Mouse (Mus musculus) neural tube, embryonic 12.5 days (tissue): ENCODE measurements around the gene Neurl4. TPM values are rescaled to one million over a fixed set of nuclear protein-coding genes. Genes with fewer than 3 reads are reported as not detected.
"Not testable (repeated sequence)": the region's sequence is repeated elsewhere in the genome, so short reads cannot be mapped to it uniquely, and the experiment has no call there.

Experiments used
- ATAC-seq: fragments of 200-750 bp; cut with Nextera tagmentation; 2 replicates; pipeline ENCODE4 v1.8.0; 2017; ENCODE audit warnings: low read depth, mild to moderate bottlenecking, moderate TSS enrichment, moderate library complexity; ENCODE audit not compliant: low FRiP score
- H3K27ac ChIP-seq: fragments of 300-500 bp; sonication (generic); 2 replicates; pipeline ENCODE4 v1.5.1; 2016
- H3K27me3 ChIP-seq: fragments of 300-500 bp; sonication (generic); replicated peaks from 2 replicates; pipeline ENCODE4 v1.6.1; 2016; ENCODE audit warnings: mild to moderate bottlenecking
- H3K36me3 ChIP-seq: fragments of 300-500 bp; sonication (generic); 2 replicates; pipeline ENCODE4 v1.6.1; 2016; ENCODE audit warnings: mild to moderate bottlenecking
- H3K4me1 ChIP-seq: fragments of 300-500 bp; sonication (generic); 2 replicates; pipeline ENCODE4 v1.6.1; 2016
- H3K4me2 ChIP-seq: fragments of 300-500 bp; sonication (generic); replicated peaks from 2 replicates; pipeline ENCODE4 v1.6.1; 2016; ENCODE audit warnings: mild to moderate bottlenecking
- H3K4me3 ChIP-seq: fragments of 300-500 bp; sonication (generic); 2 replicates; pipeline ENCODE4 v1.5.1; 2016
- H3K9ac ChIP-seq: fragments of 300-500 bp; sonication (generic); 2 replicates; pipeline ENCODE4 v1.6.1; 2016; ENCODE audit warnings: mild to moderate bottlenecking
- H3K9me3 ChIP-seq: fragments of 300-500 bp; sonication (generic); 2 replicates; pipeline ENCODE4 v1.6.1; 2016; ENCODE audit warnings: mild to moderate bottlenecking
- WGBS: fragments of 180-500 bp; shearing (Covaris S2); methylation state at CpG from one replicate; pipeline ENCODE4 v1.1.7; 2016; 5-methylcytosine and 5-hydroxymethylcytosine counted together
- microRNA-seq: library from miRNA; unstranded; fragments of <30 nt; microRNA quantifications from one replicate; pipeline ENCODE4, GENCODE M21; 2017
- polyA plus RNA-seq: library from polyadenylated mRNA; unstranded; fragments of >200 nt; fragmentation: Nextera tagmentation; extraction: Ambion mirVana; gene quantifications from 2 replicates; pipeline ENCODE4 v1.2.1, GENCODE M21; 2016

The Neurl4 gene
- polyA plus RNA-seq, 1 experiment from 2014 or later = 19.8 TPM

- Histone ChIP-seq H3K4me2 (no peak overlapping the region), H3K9ac (no peak overlapping the region), H3K27ac (no peak overlapping the region), H3K4me1 (0 out of 2 replicates have a peak, but pooled peaks cover 2% of the 10 kb centered on the region), H3K4me3 (no peak overlapping the region), H3K9me3 (no peaks in the 10 kb centered on the region), H3K27me3 (peaks cover 7% of the 10 kb centered on the region; the same call in 1 of the 2 replicates), H3K36me3 (no peaks in the 10 kb centered on the region)
- ATAC-seq = no peak
- WGBS = 75% methylated on average over 11 of the region's 11 CpGs
These were observed 52.5 kb downstream of the Neurl4 start for GRCm38 (mm10) chr11:69953267-69953915.

GRCm38 (mm10) chr11:69955618-69956017 is 54.7 kb downstream of the Neurl4 start:
- H3K4me2 ChIP-seq, H3K4me3 ChIP-seq, H3K27me3 ChIP-seq, H3K9me3 ChIP-seq, ATAC-seq, H3K36me3 ChIP-seq, H3K9ac ChIP-seq, H3K27ac ChIP-seq, H3K4me1 ChIP-seq: not testable (repeated sequence)
- WGBS = 81% methylated on average over 4 of the region's 4 CpGs

- no peak for ATAC-seq
- 74% methylated on average over 1 of the region's 1 CpGs for WGBS
These were observed 55.3 kb downstream of the Neurl4 start for GRCm38 (mm10) chr11:69956218-69956617.

GRCm38 (mm10) chr11:69960616-69961015 is 59.7 kb downstream of the Neurl4 start:
- no peaks in the 10 kb centered on the region for H3K36me3 ChIP-seq
- H3K4me1 ChIP-seq = peaks cover 5% of the 10 kb centered on the region; the same call in 1 of the 2 replicates
- no peaks in the 10 kb centered on the region for H3K9me3 ChIP-seq
- no peak overlapping the region for H3K9ac ChIP-seq
- ATAC-seq = no peak
- WGBS = 33% methylated on average over 5 of the region's 5 CpGs
- peaks cover 43% of the 10 kb centered on the region for H3K27me3 ChIP-seq
- no peak overlapping the region for H3K4me2 ChIP-seq
- no peak overlapping the region for H3K4me3 ChIP-seq
- H3K27ac ChIP-seq = no peak overlapping the region

More at GRCm38 (mm10) chr11:69956218-69956617, 55.3 kb downstream of the Neurl4 start:
- H3K9ac ChIP-seq = no peak overlapping the region
- no peaks in the 10 kb centered on the region for H3K36me3 ChIP-seq
- no peak overlapping the region for H3K4me2 ChIP-seq
- H3K27me3 ChIP-seq = peaks cover 5% of the 10 kb centered on the region; the same call in 1 of the 2 replicates
- no peak overlapping the region for H3K4me3 ChIP-seq
- H3K27ac ChIP-seq = no peak overlapping the region
- H3K9me3 ChIP-seq = no peaks in the 10 kb centered on the region
- H3K4me1 ChIP-seq = no peaks in the 10 kb centered on the region

- H3K36me3 ChIP-seq = no peaks in the 10 kb centered on the region
- H3K4me1 ChIP-seq = peaks cover 14% of the 10 kb centered on the region
- no peak for ATAC-seq
- no peaks in the 10 kb centered on the region for H3K9me3 ChIP-seq
- peaks cover 52% of the 10 kb centered on the region for H3K27me3 ChIP-seq
- no peak overlapping the region for H3K4me3 ChIP-seq
- H3K27ac ChIP-seq = no peak overlapping the region
- H3K4me2 ChIP-seq = no peak overlapping the region
- 44% methylated on average over 5 of the region's 5 CpGs for WGBS
- H3K9ac ChIP-seq = no peak overlapping the region
These were observed 61.0 kb downstream of the Neurl4 start for GRCm38 (mm10) chr11:69961841-69962240.

Small RNAs within 50 kb of the gene (microRNA-seq; reads per million reads assigned to microRNA genes)
- gene Mir6924 = not detected

Other genes with a start within 250 kb of the Neurl4 start
- 0.30 TPM in 1 of 2 replicates, not detected in the other for gene Sox15, start 245.8 kb upstream of the Neurl4 start, polyA plus RNA-seq
- gene Mpdu1, start 238.4 kb upstream of the Neurl4 start, polyA plus RNA-seq = 81.4 and 82.6 TPM in 2 replicates
- 7.7 and 8.0 TPM in 2 replicates for gene Cd68, start 234.9 kb upstream of the Neurl4 start, polyA plus RNA-seq
- gene Eif4a1, start 228.6 kb upstream of the Neurl4 start, polyA plus RNA-seq = 598 and 684 TPM in 2 replicates
- gene Senp3, start 219.0 kb upstream of the Neurl4 start, polyA plus RNA-seq = 97.8 and 115 TPM in 2 replicates
- 0.20 TPM in 1 of 2 replicates, not detected in the other for gene Tnfsf13, start 215.3 kb upstream of the Neurl4 start, polyA plus RNA-seq
- 1.9 and 2.7 TPM in 2 replicates for gene Tnfsf12, start 205.2 kb upstream of the Neurl4 start, polyA plus RNA-seq
- 1.4 TPM in 2 replicates for gene Tnfsfm13, start 205.0 kb upstream of the Neurl4 start, polyA plus RNA-seq
- gene Polr2a, start 142.4 kb upstream of the Neurl4 start, polyA plus RNA-seq = 28.5 and 31.2 TPM in 2 replicates
- not detected in 2 replicates for gene Slc35g3, start 139.1 kb upstream of the Neurl4 start, polyA plus RNA-seq
- 2.3 and 2.4 TPM in 2 replicates for gene Zbtb4, start 135.2 kb upstream of the Neurl4 start, polyA plus RNA-seq
- gene Chrnb1, start 105.1 kb upstream of the Neurl4 start, polyA plus RNA-seq = 5.3 and 5.8 TPM in 2 replicates
- gene Fgf11, start 99.2 kb upstream of the Neurl4 start, polyA plus RNA-seq = 4.1 and 5.6 TPM in 2 replicates
- 1.1 and 1.7 TPM in 2 replicates for gene Tmem102, start 95.4 kb upstream of the Neurl4 start, polyA plus RNA-seq
- gene Gm39566, start 85.8 kb upstream of the Neurl4 start, polyA plus RNA-seq = not detected in 2 replicates
- gene Spem2, start 82.6 kb upstream of the Neurl4 start, polyA plus RNA-seq = not detected in 2 replicates
- 0.52 TPM in 1 of 2 replicates, not detected in the other for gene Spem1, start 78.9 kb upstream of the Neurl4 start, polyA plus RNA-seq
- 14.1 and 16.6 TPM in 2 replicates for gene Nlgn2, start 63.3 kb upstream of the Neurl4 start, polyA plus RNA-seq
- 325 and 328 TPM in 2 replicates for gene Tmem256, start 62.6 kb upstream of the Neurl4 start, polyA plus RNA-seq
- 64.4 and 69.9 TPM in 2 replicates for gene Plscr3, start 54.7 kb upstream of the Neurl4 start, polyA plus RNA-seq
- gene Tnk1, start 42.3 kb upstream of the Neurl4 start, polyA plus RNA-seq = 0.22 and 0.30 TPM in 2 replicates
- not detected in 2 replicates for gene Tmem95, start 23.1 kb upstream of the Neurl4 start, polyA plus RNA-seq
- 3.1 TPM in 2 replicates for gene Kctd11, start 19.7 kb upstream of the Neurl4 start, polyA plus RNA-seq
- gene Acap1, start 5.5 kb upstream of the Neurl4 start, polyA plus RNA-seq = 0.54 and 0.90 TPM in 2 replicates
- 17.7 and 18.1 TPM in 2 replicates for gene 2810408A11Rik, start 85 bp upstream of the Neurl4 start, polyA plus RNA-seq
- 82.4 and 92.0 TPM in 2 replicates for gene Gps2, start 12.8 kb downstream of the Neurl4 start, polyA plus RNA-seq
- gene Eif5a, start 20.9 kb downstream of the Neurl4 start, polyA plus RNA-seq = 1,451 and 1,549 TPM in 2 replicates
- gene Ybx2, start 34.7 kb downstream of the Neurl4 start, polyA plus RNA-seq = 5.5 and 6.0 TPM in 2 replicates
- gene Slc2a4, start 47.1 kb downstream of the Neurl4 start, polyA plus RNA-seq = 12.3 and 12.4 TPM in 2 replicates
- 2.1 and 3.2 TPM in 2 replicates for gene Cldn7, start 63.7 kb downstream of the Neurl4 start, polyA plus RNA-seq
- 23.0 and 24.3 TPM in 2 replicates for gene Ctdnep1, start 80.1 kb downstream of the Neurl4 start, polyA plus RNA-seq
- gene Elp5, start 81.4 kb downstream of the Neurl4 start, polyA plus RNA-seq = 129 and 131 TPM in 2 replicates
- 577 and 592 TPM in 2 replicates for gene Gabarap, start 90.1 kb downstream of the Neurl4 start, polyA plus RNA-seq
- gene Phf23, start 94.7 kb downstream of the Neurl4 start, polyA plus RNA-seq = 89.4 and 92.5 TPM in 2 replicates
- 39.0 and 40.7 TPM in 2 replicates for gene Dvl2, start 99.5 kb downstream of the Neurl4 start, polyA plus RNA-seq
- 59.1 and 63.7 TPM in 2 replicates for gene Acadvl, start 114.3 kb downstream of the Neurl4 start, polyA plus RNA-seq
- 23.6 and 25.5 TPM in 2 replicates for gene Dlg4, start 115.9 kb downstream of the Neurl4 start, polyA plus RNA-seq
- gene Asgr1, start 153.0 kb downstream of the Neurl4 start, polyA plus RNA-seq = 0.68 and 1.1 TPM in 2 replicates
- 0.61 TPM in 1 of 2 replicates, not detected in the other for gene Asgr2, start 191.6 kb downstream of the Neurl4 start, polyA plus RNA-seq
- gene Mgl2, start 229.3 kb downstream of the Neurl4 start, polyA plus RNA-seq = 0.48 TPM in 1 of 2 replicates, not detected in the other